Mouse (Mus musculus): ENCODE data around the gene Hao2. TPM values are rescaled to one million over a fixed set of nuclear protein-coding genes. Genes with fewer than 3 reads are reported as not detected.

The Hao2 gene
- polyA plus RNA-seq, 1 experiment from 2014 or later: 0.06 TPM

DNA sequence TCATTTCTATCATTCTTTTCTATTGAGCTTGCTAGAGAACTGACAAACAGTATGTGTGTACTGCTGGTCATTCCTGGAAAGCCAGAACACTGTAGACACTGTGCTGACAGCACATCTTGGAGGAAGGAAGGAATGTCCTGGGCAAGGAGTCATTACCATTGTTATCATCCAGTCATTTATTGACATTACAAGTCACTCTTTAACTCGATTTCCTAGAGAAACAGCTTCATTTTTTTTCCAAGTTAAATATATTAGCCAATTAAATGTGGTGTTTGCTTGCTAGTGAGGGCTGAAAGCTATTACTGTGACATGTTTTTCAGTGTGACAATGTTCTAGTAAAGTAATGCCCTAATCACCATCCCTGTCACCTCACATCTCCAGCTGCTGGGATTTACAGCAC lies 39.4 kb downstream of the Hao2 start:
- Histone ChIP-seq H3K9me3 (no peaks in the 10 kb centered on the region), H3K27me3 (no peaks in the 10 kb centered on the region), H3K36me3 (no peaks in the 10 kb centered on the region), H3K4me2 (no peak overlapping the region), H3K9ac (no peak overlapping the region), H3K27ac (replicated peaks) (no peak overlapping the region), H3K4me1 (replicated peaks) (no peaks in the 10 kb centered on the region), H3K4me3 (no peak overlapping the region)
- 45% methylated on average over 1 of the region's 1 CpGs for WGBS
- no peak for ATAC-seq (ENCODE audit: low FRiP score, low read depth)

DNA sequence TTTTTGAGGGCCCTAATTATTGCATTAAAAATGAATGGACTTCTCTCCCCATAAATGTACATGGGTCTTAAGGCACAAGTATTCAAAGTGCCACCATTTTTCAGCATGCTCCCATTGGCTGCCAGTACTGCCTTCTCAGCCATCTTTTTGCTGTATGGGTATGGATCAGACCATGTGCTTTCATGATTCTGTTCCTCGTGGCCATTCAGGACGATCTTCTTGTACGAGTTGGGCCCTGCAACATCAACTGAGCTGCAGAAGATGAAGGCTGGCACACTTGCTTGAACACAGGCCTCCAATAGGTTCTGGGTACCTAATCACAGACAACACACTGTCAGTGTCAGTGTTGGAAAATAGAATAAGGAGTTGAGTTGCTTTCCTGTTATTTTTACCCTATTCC lies 40.0 kb downstream of the Hao2 start:
- Histone ChIP-seq H3K9ac (no peak overlapping the region), H3K4me2 (no peak overlapping the region), H3K36me3 (no peaks in the 10 kb centered on the region), H3K27me3 (no peaks in the 10 kb centered on the region), H3K4me1 (replicated peaks) (no peaks in the 10 kb centered on the region), H3K27ac (replicated peaks) (no peak overlapping the region), H3K4me3 (no peak overlapping the region), H3K9me3 (no peaks in the 10 kb centered on the region)
- 92% methylated on average over 3 of the region's 3 CpGs for WGBS
- no peak for ATAC-seq (ENCODE audit: low FRiP score, low read depth)

DNA sequence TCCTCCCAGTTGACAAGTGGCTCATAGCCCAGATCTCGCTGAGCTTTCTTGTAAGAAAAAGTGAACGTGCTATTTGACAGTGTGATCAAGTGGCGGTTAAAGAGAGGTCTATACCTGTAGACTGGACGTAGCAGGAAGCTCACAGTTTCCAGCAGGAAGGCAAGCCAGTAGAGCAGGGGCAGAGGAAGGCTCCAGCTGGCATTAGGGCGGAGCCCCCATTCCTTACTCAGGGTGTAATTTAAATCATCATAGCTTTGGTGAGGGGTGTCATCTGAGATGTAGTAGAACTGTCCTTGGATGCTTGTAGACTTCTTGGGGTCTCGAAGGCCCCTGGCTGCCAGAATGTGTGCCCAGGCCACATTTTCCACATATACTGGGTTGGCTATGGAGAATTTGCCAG lies 40.4 kb downstream of the Hao2 start:
- H3K9me3 ChIP-seq: no peaks in the 10 kb centered on the region
- WGBS: 91% methylated on average over 6 of the region's 6 CpGs
- H3K27ac ChIP-seq (replicated peaks): no peak overlapping the region
- H3K4me1 ChIP-seq (replicated peaks): no peaks in the 10 kb centered on the region
- H3K36me3 ChIP-seq: no peaks in the 10 kb centered on the region
- no peak for ATAC-seq (ENCODE audit: low FRiP score, low read depth)
- H3K4me2 ChIP-seq: no peak overlapping the region
- no peaks in the 10 kb centered on the region for H3K27me3 ChIP-seq
- no peak overlapping the region for H3K9ac ChIP-seq
- no peak overlapping the region for H3K4me3 ChIP-seq

DNA sequence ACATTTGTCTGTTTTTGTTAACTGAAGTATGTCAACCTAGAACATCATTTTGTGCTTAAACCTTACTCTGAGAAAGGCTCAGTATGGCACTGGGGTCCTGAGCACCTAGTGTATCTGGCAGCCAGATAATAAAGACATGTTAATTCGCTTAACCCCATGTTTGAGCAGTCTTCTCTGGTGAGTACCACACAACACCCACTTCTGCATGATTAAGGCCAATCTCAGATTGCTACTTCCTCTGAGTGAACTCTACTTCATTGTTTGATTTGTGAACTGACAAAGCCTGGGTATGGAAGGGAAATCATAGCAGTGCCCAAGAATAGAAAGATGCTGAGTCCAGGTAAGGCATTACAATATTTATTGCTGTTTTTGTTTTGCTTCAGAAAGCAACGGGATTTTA lies 41.2 kb downstream of the Hao2 start:
- Histone ChIP-seq H3K27ac (replicated peaks) (no peak overlapping the region), H3K4me1 (replicated peaks) (no peaks in the 10 kb centered on the region), H3K9me3 (no peaks in the 10 kb centered on the region), H3K4me2 (no peak overlapping the region), H3K9ac (no peak overlapping the region), H3K27me3 (no peaks in the 10 kb centered on the region), H3K36me3 (no peaks in the 10 kb centered on the region), H3K4me3 (no peak overlapping the region)
- ATAC-seq (ENCODE audit: low FRiP score, low read depth): no peak
- WGBS: 84% methylated on average over 2 of the region's 2 CpGs

DNA sequence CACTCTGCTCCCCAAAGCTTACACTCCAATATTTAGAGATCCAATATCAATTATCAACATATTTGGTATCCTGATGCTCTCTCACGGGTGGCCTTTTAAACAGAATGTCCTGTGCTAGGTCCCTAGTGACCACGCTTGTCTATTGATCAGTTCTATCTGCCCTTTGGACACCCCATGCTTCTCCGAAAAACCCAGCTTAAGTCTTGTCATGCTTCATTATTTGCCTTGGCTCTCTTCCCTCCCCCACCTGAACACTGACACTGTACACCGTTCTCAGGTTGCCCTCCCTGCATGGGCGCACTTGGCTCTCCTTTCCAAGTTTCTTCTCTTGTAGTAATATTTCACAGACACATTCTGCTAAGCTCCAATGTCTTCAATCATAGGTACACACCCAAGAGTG lies 42.8 kb downstream of the Hao2 start:
- no peak for ATAC-seq (ENCODE audit: low FRiP score, low read depth)
- H3K27ac ChIP-seq (replicated peaks): no peak overlapping the region
- H3K4me1 ChIP-seq (replicated peaks): no peaks in the 10 kb centered on the region
- no peak overlapping the region for H3K4me3 ChIP-seq
- H3K4me2 ChIP-seq: no peak overlapping the region
- no peaks in the 10 kb centered on the region for H3K36me3 ChIP-seq
- 86% methylated on average over 5 of the region's 5 CpGs for WGBS
- no peak overlapping the region for H3K9ac ChIP-seq
- no peaks in the 10 kb centered on the region for H3K27me3 ChIP-seq
- no peaks in the 10 kb centered on the region for H3K9me3 ChIP-seq

DNA sequence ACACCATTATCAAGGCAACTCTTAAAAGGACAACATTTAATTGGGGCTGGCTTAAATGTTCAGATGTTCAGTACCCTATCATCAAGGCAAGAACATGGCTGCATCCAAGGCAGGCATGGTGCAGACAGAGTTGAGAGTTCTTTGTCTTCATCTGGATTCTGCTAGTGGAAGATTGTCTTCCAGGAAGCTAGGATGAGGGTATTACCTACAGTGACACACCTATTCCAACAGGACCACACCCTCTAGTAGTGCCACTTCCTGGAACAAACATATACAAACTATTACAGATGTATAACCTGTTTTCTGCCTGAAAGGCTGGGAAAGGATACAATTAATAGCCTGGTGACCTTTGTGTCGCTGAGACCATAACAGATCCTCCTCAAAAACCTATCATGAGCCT lies 44.1 kb downstream of the Hao2 start:
- no peak overlapping the region for H3K4me2 ChIP-seq
- no peak overlapping the region for H3K27ac ChIP-seq (replicated peaks)
- 91% methylated on average over 1 of the region's 1 CpGs for WGBS
- H3K36me3 ChIP-seq: no peaks in the 10 kb centered on the region
- no peaks in the 10 kb centered on the region for H3K4me1 ChIP-seq (replicated peaks)
- ATAC-seq (ENCODE audit: low FRiP score, low read depth): no peak
- no peaks in the 10 kb centered on the region for H3K27me3 ChIP-seq
- no peaks in the 10 kb centered on the region for H3K9me3 ChIP-seq
- no peak overlapping the region for H3K4me3 ChIP-seq
- H3K9ac ChIP-seq: no peak overlapping the region

Other genes with a start within 250 kb of the Hao2 start
- gene Hsd3b2, start 168.7 kb downstream of the Hao2 start, polyA plus RNA-seq (2015; fragmentation: Nextera tagmentation; extraction: Ambion mirVana): 0.04 TPM in 1 of 2 replicates, not detected in the other
- gene Hsd3b3, start 130.1 kb downstream of the Hao2 start, polyA plus RNA-seq (2015; fragmentation: Nextera tagmentation; extraction: Ambion mirVana): 0.26 and 0.32 TPM in 2 replicates
- gene Hsd3b6, start 78.8 kb downstream of the Hao2 start, polyA plus RNA-seq (2015; fragmentation: Nextera tagmentation; extraction: Ambion mirVana): 0.76 and 1.2 TPM in 2 replicates
- gene Hsd3b1, start 33.4 kb downstream of the Hao2 start, polyA plus RNA-seq (2015; fragmentation: Nextera tagmentation; extraction: Ambion mirVana): 0.12 TPM in 1 of 2 replicates, not detected in the other
- 4.9 and 5.2 TPM in 2 replicates for gene Wars2, start 247.8 kb upstream of the Hao2 start, polyA plus RNA-seq (2015; fragmentation: Nextera tagmentation; extraction: Ambion mirVana)

Measured in hindbrain, embryonic 15.5 days (tissue).